Mouse (Mus musculus) E14TG2a.4 (cell line): ENCODE measurements around the gene Gcnt2.

Experiments
- CTCF ChIP-seq: conservative IDR thresholded peaks from 2 replicates; pipeline ENCODE4 v1.5.1; 2014; ENCODE audit warnings: low read length
- NANOG ChIP-seq: IDR thresholded peaks from 2 replicates; pipeline ENCODE4 v1.6.1; 2014; ENCODE audit warnings: borderline replicate concordance, low read length, mixed read lengths
- POU5F1 ChIP-seq: IDR thresholded peaks from 2 replicates; pipeline ENCODE4 v1.6.1; 2014; ENCODE audit warnings: low read length, borderline replicate concordance

DNA sequence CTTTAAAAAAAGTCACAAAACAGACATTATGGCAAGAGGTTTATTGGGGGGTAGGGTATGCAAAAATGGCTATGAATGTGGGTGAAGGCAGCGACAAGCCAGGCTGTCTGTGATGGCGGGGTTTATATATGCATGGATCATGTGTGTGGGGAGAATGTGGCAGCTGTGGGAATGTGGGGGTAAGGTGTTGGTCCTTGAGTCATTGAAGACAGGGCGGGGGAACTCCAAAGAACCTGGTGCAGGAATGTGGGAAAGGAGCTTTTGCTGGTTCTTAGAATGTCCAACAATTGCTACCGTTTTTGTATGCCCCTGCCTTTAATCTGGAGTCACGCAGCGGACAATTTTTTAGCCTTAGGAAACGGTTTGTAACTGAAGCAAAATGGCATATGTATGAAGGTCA, 44.5 kb downstream of the Gcnt2 start:
- TF ChIP-seq CTCF (no peak), POU5F1 (no peak), NANOG (no peak)
